Mouse (Mus musculus) brain, embryonic 14.5 days (tissue): ENCODE results near the gene Cdkn2d. TPM values are rescaled to one million over a fixed set of nuclear protein-coding genes. Genes with fewer than 3 reads are reported as not detected.

ENCODE experiments used
- DNase-seq: peaks from one replicate; pipeline ENCODE4 v3.0.0-alpha.2; 2011; ENCODE audit warnings: low read depth
- CTCF ChIP-seq: fragments of 200-500 bp; IDR thresholded peaks from 2 replicates; pipeline ENCODE4 v1.5.1; 2012; ENCODE audit warnings: inconsistent platforms, mild to moderate bottlenecking, moderate library complexity, borderline replicate concordance; ENCODE audit not compliant: insufficient read depth, insufficient read length; ENCODE audit errors: extremely low read depth
- POLR2A ChIP-seq: fragments of 200-500 bp; IDR thresholded peaks from 2 replicates; pipeline ENCODE4 v1.6.1; 2012; ENCODE audit warnings: mild to moderate bottlenecking, inconsistent platforms, borderline replicate concordance; ENCODE audit not compliant: poor library complexity, insufficient read depth, insufficient read length, severe bottlenecking; ENCODE audit errors: extremely low read depth
- polyA plus RNA-seq: library from polyadenylated mRNA; depleted of rRNA; stranded (reverse); fragments of >200 nt; gene quantifications from 2 replicates; pipeline ENCODE4 v1.2.3, GENCODE M21; 2012

Cdkn2d gene
- polyA plus RNA-seq, 1 experiment, result 70.4 TPM

GRCm38 (mm10) chr9:21315421-21315820 is 24.2 kb upstream of the Cdkn2d start:
- TF ChIP-seq POLR2A (no peak), CTCF (no peak)

GRCm38 (mm10) chr9:21314367-21315140 is 23.3 kb upstream of the Cdkn2d start:
- no peak for TF ChIP-seq POLR2A
- no peak for TF ChIP-seq CTCF
- no peak for DNase-seq

More at GRCm38 (mm10) chr9:21315421-21315820, 24.2 kb upstream of the Cdkn2d start:
- no peak for DNase-seq

GRCm38 (mm10) chr9:21313394-21313793 is 22.2 kb upstream of the Cdkn2d start:
- DNase-seq, result peak; percentile 78

DNA sequence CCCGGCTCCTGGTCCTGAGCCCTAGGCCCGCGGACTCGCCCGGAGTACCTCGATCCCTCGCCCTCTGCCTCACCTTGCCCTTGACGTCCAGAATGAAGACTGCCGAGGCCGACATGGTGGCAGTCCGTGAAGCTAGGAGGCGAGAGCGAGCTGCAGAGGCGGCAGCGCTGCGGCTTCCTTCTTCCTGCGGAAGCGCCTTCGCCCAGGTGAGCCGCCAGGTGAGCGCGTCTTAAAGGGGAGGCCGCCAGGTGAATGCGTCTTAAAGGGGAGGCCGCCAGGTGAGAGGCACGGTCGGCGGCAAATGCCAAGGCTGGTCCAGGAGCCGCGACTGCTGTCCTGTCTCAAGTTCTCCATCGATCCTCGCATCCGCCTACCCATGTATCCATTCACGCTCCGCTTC is 20.9 kb upstream of the Cdkn2d start, which contains the start of gene Ap1m2:
TSS of gene Ap1m2 (minus strand) at position 204 of the 400 bp plus-strand sequence.
- no peak for DNase-seq
- TF ChIP-seq CTCF (no peak), POLR2A (no peak)

More at GRCm38 (mm10) chr9:21313394-21313793, 22.2 kb upstream of the Cdkn2d start:
- TF ChIP-seq POLR2A (no peak), CTCF (peak; percentile 95)

GRCm38 (mm10) chr9:21311695-21312094 is 20.5 kb upstream of the Cdkn2d start:
- no peak for TF ChIP-seq CTCF
- no peak for TF ChIP-seq POLR2A

DNA sequence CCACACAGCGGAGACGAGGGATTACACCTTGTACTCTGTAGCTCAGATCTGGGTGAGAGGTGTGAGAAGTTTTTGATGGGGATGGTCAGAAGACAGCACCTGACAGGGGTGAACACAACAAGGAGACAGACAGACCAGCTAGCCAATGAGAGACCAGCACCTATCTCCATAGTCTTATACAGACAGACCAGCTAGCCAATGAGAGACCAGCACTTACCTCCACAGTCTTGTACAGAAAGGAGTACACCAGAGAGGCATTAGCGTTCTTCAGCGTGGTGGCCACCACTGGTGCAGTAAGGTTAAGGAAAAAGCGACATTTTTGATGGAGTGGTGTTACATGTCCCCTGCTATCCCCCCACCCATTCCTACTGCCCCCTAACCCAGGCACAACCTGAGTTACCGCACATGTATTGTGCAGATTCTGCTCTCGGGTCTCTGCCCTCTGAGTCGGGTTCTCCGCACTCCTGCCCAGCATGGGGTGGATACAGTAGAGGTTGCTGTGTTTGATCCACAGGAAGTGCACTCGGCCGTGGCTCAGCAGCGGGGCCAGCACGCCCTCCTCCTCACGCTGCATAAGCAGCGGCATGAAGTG is 18.0 kb upstream of the Cdkn2d start:
- TF ChIP-seq POLR2A (no peak), CTCF (no peak)

More at GRCm38 (mm10) chr9:21311695-21312094, 20.5 kb upstream of the Cdkn2d start:
- DNase-seq, result no peak

GRCm38 (mm10) chr9:21305065-21305464 is 13.9 kb upstream of the Cdkn2d start:
- TF ChIP-seq POLR2A, result no peak
- TF ChIP-seq CTCF, result no peak
- DNase-seq, result no peak

More for the DNA sequence above, 18.0 kb upstream of the Cdkn2d start:
- no peak for DNase-seq

DNA sequence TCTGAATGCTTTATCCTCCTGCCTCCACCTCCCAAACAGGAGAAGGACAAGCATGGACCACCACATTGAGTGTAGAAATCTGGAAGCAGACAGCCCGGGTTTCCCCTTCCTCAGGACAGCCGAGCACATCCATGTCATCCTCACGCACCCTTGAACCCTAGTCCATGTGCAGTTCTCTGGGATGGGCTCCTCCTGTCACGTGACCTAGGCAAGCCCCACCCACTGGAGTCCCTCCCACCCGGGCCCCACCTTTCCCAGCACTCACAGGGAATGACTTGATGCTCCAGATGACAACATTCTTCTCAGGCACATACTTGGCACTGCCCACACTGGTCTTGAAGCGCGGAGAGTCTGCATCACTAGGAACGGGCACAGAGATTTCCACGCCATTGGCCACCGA is 7.8 kb upstream of the Cdkn2d start:
- DNase-seq, result no peak
- TF ChIP-seq POLR2A, result no peak

DNA sequence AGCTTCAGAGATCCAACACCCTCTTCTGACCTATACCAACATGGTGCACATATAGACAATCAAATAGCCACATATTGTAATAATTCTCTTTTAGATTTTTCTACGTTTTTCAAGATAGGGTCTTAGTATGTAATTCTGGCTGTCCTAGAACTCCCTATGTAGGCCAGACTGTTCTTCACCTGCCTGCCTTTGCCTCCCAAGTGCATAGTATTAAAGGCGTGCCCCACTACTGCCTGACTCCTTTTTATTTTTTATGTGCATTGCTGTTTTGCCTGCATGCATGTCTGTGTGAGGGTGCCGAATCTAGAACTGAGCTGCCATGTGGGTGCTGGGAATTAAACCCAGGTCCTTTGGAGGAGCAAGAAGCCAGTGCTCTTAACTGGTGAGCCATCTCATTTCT is 1.1 kb upstream of the Cdkn2d start:
- TF ChIP-seq POLR2A (no peak), CTCF (no peak)
- DNase-seq, result no peak

DNA sequence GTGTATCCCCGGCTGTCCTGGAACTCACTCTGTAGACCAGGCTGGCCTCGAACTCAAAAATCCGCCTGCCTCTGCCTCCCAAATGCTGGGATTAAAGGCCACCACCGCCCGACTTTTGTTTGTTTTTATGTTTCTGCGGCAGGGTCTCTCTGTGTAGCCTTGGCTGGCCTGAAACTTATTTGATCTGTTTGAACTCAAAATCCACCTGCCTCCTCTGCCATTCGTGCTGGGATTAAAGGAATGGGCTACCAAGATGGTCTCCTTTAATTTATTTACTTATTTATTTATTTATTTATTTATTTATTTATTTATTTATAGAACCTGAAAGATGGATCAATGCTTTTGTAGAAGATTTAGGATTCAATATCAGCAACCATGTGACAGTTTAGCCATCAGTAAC is 661 bp upstream of the Cdkn2d start:
- peak; percentile 9 for DNase-seq

- DNase-seq, result no peak
- TF ChIP-seq POLR2A, result no peak
- no peak for TF ChIP-seq CTCF
Measured at GRCm38 (mm10) chr9:21290589-21290988, 618 bp downstream of the Cdkn2d start.

DNA sequence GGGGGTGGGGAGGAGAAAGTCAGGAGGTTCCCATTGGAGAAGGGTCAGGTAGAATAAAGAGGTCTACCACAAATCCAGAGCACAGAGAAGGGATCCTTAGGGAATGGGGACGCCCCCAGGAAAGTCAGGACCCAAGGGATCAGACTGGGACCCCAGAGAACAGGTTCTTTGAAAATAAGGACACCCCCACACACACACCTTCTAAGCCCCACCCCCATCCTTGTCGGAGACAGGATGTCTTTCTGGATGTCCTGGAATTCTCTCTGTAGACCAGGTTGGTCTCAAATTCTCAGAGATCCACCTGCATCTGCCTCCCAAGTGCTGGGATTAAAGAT is 1.9 kb downstream of the Cdkn2d start:
- TF ChIP-seq POLR2A, result no peak
- TF ChIP-seq CTCF, result no peak
- DNase-seq, result no peak

GRCm38 (mm10) chr9:21288404-21289336 is 2.5 kb downstream of the Cdkn2d start:
- peak; percentile 24 for DNase-seq
- TF ChIP-seq CTCF (no peak), POLR2A (no peak)

DNA sequence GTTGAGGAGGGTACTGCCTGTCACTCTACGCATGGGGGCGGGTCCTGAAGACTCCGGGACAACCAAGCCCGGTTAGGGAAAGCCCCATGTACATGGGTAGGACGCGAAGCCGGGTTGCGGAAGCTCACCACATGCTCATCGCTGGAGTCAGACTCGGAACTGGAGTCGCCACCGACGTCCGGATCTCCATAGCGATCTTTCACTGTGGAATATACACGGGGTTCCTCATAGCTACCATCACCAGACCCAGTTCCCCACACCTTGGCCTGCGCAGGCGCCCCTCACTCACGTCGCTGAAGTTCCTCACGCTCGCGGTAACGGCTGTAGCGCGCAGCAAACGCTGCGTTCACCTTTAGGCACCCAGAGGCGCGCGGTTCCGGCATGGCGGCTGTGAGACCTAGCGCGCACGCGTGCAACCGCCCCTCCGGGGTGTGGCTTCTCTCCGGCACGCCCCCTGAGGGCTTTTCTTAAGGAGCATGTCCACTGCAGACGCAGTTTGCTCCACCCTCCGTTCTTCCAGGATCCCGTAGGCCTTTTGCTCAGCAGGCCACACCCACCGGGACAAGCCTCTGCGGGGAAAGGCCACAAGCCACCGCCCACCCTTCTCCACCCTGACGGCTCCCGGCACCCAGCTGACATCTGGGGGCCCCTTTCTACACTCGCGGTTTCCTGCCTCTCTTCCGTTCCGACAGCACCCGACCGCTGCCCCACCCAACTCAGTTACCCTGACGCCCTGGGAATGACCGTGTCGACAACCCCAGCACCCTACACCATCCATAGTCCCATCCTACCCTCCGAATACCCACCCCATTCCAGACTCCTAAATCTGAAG is 3.4 kb downstream of the Cdkn2d start, which contains the start of gene Kri1:
TSS of gene Kri1 (minus strand) at position 399 of the 832 bp plus-strand sequence.
- TF ChIP-seq POLR2A (0 out of 2 replicates have a peak, but pooled peaks have one; percentile 49), CTCF (no peak)
- DNase-seq, result peak; percentile 99
